Mouse (Mus musculus) splenic B cell, adult 2 months (primary cell): ENCODE results near the gene Arhgef25.
"Not testable (repeated sequence)": the region's sequence is repeated elsewhere in the genome, so short reads cannot be mapped to it uniquely, and the experiment has no call there.

Experiments
- DNase-seq: peaks from one replicate; pipeline ENCODE4 v3.0.0-alpha.2; 2011; ENCODE audit warnings: low read depth, low spot score
- H3K27me3 ChIP-seq: 2 replicates; pipeline ENCODE4 v1.6.1; 2012; ENCODE audit warnings: mild to moderate bottlenecking, low read length, moderate library complexity, mixed read lengths; ENCODE audit not compliant: control insufficient read depth, poor library complexity, insufficient read depth, severe bottlenecking
- H3K36me3 ChIP-seq: 2 replicates; pipeline ENCODE4 v1.6.1; 2012; ENCODE audit warnings: mild to moderate bottlenecking, low read length, moderate library complexity, mixed read lengths; ENCODE audit not compliant: control insufficient read depth, poor library complexity, insufficient read depth, severe bottlenecking

Gene Arhgef25

GRCm38 (mm10) chr10:127156089-127156488 is 33.8 kb downstream of the Arhgef25 start:
- H3K36me3 ChIP-seq: no peaks in the 10 kb centered on the region
- no peaks in the 10 kb centered on the region for H3K27me3 ChIP-seq
- no peak for DNase-seq

GRCm38 (mm10) chr10:127154652-127155051 is 35.2 kb downstream of the Arhgef25 start:
- Histone ChIP-seq H3K27me3 (no peaks in the 10 kb centered on the region), H3K36me3 (no peaks in the 10 kb centered on the region)
- no peak for DNase-seq

- Histone ChIP-seq H3K27me3 (no peaks in the 10 kb centered on the region), H3K36me3 (no peaks in the 10 kb centered on the region)
- no peak for DNase-seq
Observed at GRCm38 (mm10) chr10:127154241-127154640, 35.6 kb downstream of the Arhgef25 start.

- H3K36me3 ChIP-seq: no peaks in the 10 kb centered on the region
- DNase-seq: no peak
- no peaks in the 10 kb centered on the region for H3K27me3 ChIP-seq
Observed at GRCm38 (mm10) chr10:127153323-127153722, 36.6 kb downstream of the Arhgef25 start.

- not testable (repeated sequence) for H3K36me3 ChIP-seq, H3K27me3 ChIP-seq, DNase-seq
Observed at GRCm38 (mm10) chr10:127152556-127152955, 37.3 kb downstream of the Arhgef25 start.

GRCm38 (mm10) chr10:127151233-127151632 is 38.6 kb downstream of the Arhgef25 start:
- not testable (repeated sequence) for H3K36me3 ChIP-seq, DNase-seq, H3K27me3 ChIP-seq

GRCm38 (mm10) chr10:127150471-127150872 is 39.4 kb downstream of the Arhgef25 start:
- DNase-seq: no peak
- Histone ChIP-seq H3K36me3 (no peaks in the 10 kb centered on the region), H3K27me3 (no peaks in the 10 kb centered on the region)

- no peak for DNase-seq
- no peaks in the 10 kb centered on the region for H3K36me3 ChIP-seq
- no peaks in the 10 kb centered on the region for H3K27me3 ChIP-seq
Observed at GRCm38 (mm10) chr10:127147135-127147534, 42.7 kb downstream of the Arhgef25 start.

- DNase-seq: no peak
- H3K27me3 ChIP-seq: no peaks in the 10 kb centered on the region
- H3K36me3 ChIP-seq: no peaks in the 10 kb centered on the region
Observed at GRCm38 (mm10) chr10:127145303-127145702, 44.6 kb downstream of the Arhgef25 start.

GRCm38 (mm10) chr10:127144536-127144935 is 45.3 kb downstream of the Arhgef25 start:
- H3K36me3 ChIP-seq: no peaks in the 10 kb centered on the region
- no peaks in the 10 kb centered on the region for H3K27me3 ChIP-seq

GRCm38 (mm10) chr10:127143228-127143627 is 46.7 kb downstream of the Arhgef25 start:
- DNase-seq: no peak
- H3K36me3 ChIP-seq: no peaks in the 10 kb centered on the region
- H3K27me3 ChIP-seq: no peaks in the 10 kb centered on the region

More at GRCm38 (mm10) chr10:127144536-127144935, 45.3 kb downstream of the Arhgef25 start:
- DNase-seq: no peak

GRCm38 (mm10) chr10:127141500-127141899 is 48.4 kb downstream of the Arhgef25 start:
- DNase-seq: peak; percentile 57
- Histone ChIP-seq H3K36me3 (no peaks in the 10 kb centered on the region), H3K27me3 (no peaks in the 10 kb centered on the region)

- Histone ChIP-seq H3K36me3 (no peaks in the 10 kb centered on the region), H3K27me3 (no peaks in the 10 kb centered on the region)
- DNase-seq: no peak
Observed at GRCm38 (mm10) chr10:127140971-127141370, 48.9 kb downstream of the Arhgef25 start.

- Histone ChIP-seq H3K27me3 (no peaks in the 10 kb centered on the region), H3K36me3 (no peaks in the 10 kb centered on the region)
- DNase-seq: no peak
Observed at GRCm38 (mm10) chr10:127138328-127139141, 51.3 kb downstream of the Arhgef25 start.

GRCm38 (mm10) chr10:127137896-127138295 is 52.0 kb downstream of the Arhgef25 start:
- DNase-seq: no peak

GRCm38 (mm10) chr10:127136510-127136909 is 53.4 kb downstream of the Arhgef25 start:
- DNase-seq: peak; percentile 75
- Histone ChIP-seq H3K36me3 (no peaks in the 10 kb centered on the region), H3K27me3 (no peaks in the 10 kb centered on the region)

More at GRCm38 (mm10) chr10:127137896-127138295, 52.0 kb downstream of the Arhgef25 start:
- no peaks in the 10 kb centered on the region for H3K27me3 ChIP-seq
- H3K36me3 ChIP-seq: no peaks in the 10 kb centered on the region
